Mouse (Mus musculus): ENCODE data around the gene Acsf2. TPM values are rescaled to one million over a fixed set of nuclear protein-coding genes. Genes with fewer than 3 reads are reported as not detected.

Gene Acsf2
- total and polyA plus RNA-seq, 3 experiments: 4.5 to 25.7 (median 7.5) TPM

- TF ChIP-seq IRF4 (IDR thresholded peaks at IDR 0.05; ENCODE audit: low read depth, low read length) (0 out of 2 replicates have a peak, but pooled peaks have one; percentile 19), TBP (conservative IDR thresholded peaks at IDR 0.05; ENCODE audit: low read depth, low read length) (no peak), USF2 (conservative IDR thresholded peaks at IDR 0.05; ENCODE audit: low read depth, low read length) (no peak), ZNF384 (IDR thresholded peaks at IDR 0.05; ENCODE audit: low read depth, low read length) (0 out of 2 replicates have a peak, but pooled peaks have one; percentile 9), SMC3 (IDR thresholded peaks at IDR 0.05; ENCODE audit: low read depth, low read length) (no peak), GABPA (IDR thresholded peaks at IDR 0.05; ENCODE audit: insufficient replicate concordance, low read depth, low read length) (no peak), UBTF (IDR thresholded peaks at IDR 0.05; ENCODE audit: low read depth, low read length) (no peak), MXI1 (IDR thresholded peaks at IDR 0.05; ENCODE audit: low read depth, low read length) (no peak; the same call in none of the 2 replicates), EP300 (IDR thresholded peaks at IDR 0.05; ENCODE audit: low read length) (no peak), CTCF (conservative IDR thresholded peaks at IDR 0.05 in 1 of 2, IDR thresholded peaks at IDR 0.05 in 1 of 2; ENCODE audit: low read depth in 2 of 2, low read length in 2 of 2) (no peak), MAX (IDR thresholded peaks at IDR 0.05; ENCODE audit: low read length) (peak; percentile 73), MAFK (IDR thresholded peaks at IDR 0.05; ENCODE audit: insufficient replicate concordance, low read length) (no peak), ZC3H11A (IDR thresholded peaks at IDR 0.05; ENCODE audit: low read depth, low read length) (no peak)
These were observed 28.7 kb upstream of the Acsf2 start (continued) for GRCm38 (mm10) chr11:94630199-94631011.

- H3K4me3 ChIP-seq (replicated peaks in 1 of 3; ENCODE audit: low read depth in 2 of 3, low read length in 2 of 3, poor library complexity in 1 of 3): peak overlapping the region; percentile 65 to 93 (median 89)
- TF ChIP-seq ELF1 (IDR thresholded peaks at IDR 0.05; ENCODE audit: low read depth, low read length): no peak
- no peak for TF ChIP-seq CHD1 (IDR thresholded peaks at IDR 0.05; ENCODE audit: low read depth, low read length)
- TF ChIP-seq SIN3A (IDR thresholded peaks at IDR 0.05; ENCODE audit: low read length): peak; percentile 28
- peak overlapping the region; percentile 92 for H3K9ac ChIP-seq (ENCODE audit: insufficient read depth, low read depth)
- H3K9me3 ChIP-seq (replicated peaks; ENCODE audit: low read length): no peaks in the 10 kb centered on the region
- peak overlapping the region; percentile 53 for H3K27ac ChIP-seq (ENCODE audit: insufficient read depth, low read depth)
- peak overlapping the region; percentile 89 for H3K4me2 ChIP-seq (ENCODE audit: insufficient read depth, low read depth, poor library complexity, severe bottlenecking)
- in situ Hi-C loops (cut with MboI; ENCODE audit: low pct_ligation_motif_present, low pct_unique_long_range_greater_than_20kb, low sequenced_read_pairs): no loop called here
- no peaks in the 10 kb centered on the region for H3K27me3 ChIP-seq (replicated peaks)
- dilution Hi-C loops (cut with MboI; ENCODE audit: extremely low pct_ligation_motif_present, extremely low pct_unique_long_range_greater_than_20kb, low sequenced_read_pairs): no loop called here
- peaks cover 27 to 39% of the 10 kb centered on the region in 2 experiments for H3K36me3 ChIP-seq (replicated peaks in 1 of 2; ENCODE audit: control insufficient read depth in 1 of 2, insufficient read depth in 1 of 2, low read length in 1 of 2)
- DNase-seq (ENCODE audit: extremely low read depth): no peak
- H3K79me2 ChIP-seq (replicated peaks; ENCODE audit: control insufficient read depth, extremely low read depth, insufficient read depth, poor library complexity, severe bottlenecking): peaks cover 47% of the 10 kb centered on the region
- H3K4me1 ChIP-seq (ENCODE audit: control insufficient read depth in 1 of 2, insufficient read depth in 2 of 2): peaks cover 2 to 29% of the 10 kb centered on the region in 2 experiments; a peak in 2 of 4 replicates
These were observed 28.2 kb upstream of the Acsf2 start for GRCm38 (mm10) chr11:94629884-94630198.

- Histone ChIP-seq H3K4me3 (replicated peaks in 1 of 3; ENCODE audit: low read depth in 2 of 3, low read length in 2 of 3, poor library complexity in 1 of 3) (peak within 1 kb of the TSS; percentile 65 to 93 (median 89)), H3K79me2 (replicated peaks; ENCODE audit: control insufficient read depth, extremely low read depth, insufficient read depth, poor library complexity, severe bottlenecking) (peaks cover 42% of the 10 kb centered on the region), H3K4me2 (ENCODE audit: insufficient read depth, low read depth, poor library complexity, severe bottlenecking) (peak within 1 kb of the TSS; percentile 90), H3K36me3 (replicated peaks in 1 of 2; ENCODE audit: control insufficient read depth in 1 of 2, insufficient read depth in 1 of 2, low read length in 1 of 2) (peaks cover 22 to 34% of the 10 kb centered on the region in 2 experiments), H3K9me3 (replicated peaks; ENCODE audit: low read length) (no peaks in the 10 kb centered on the region), H3K9ac (ENCODE audit: insufficient read depth, low read depth) (peak within 1 kb of the TSS; percentile 93), H3K27me3 (replicated peaks) (no peaks in the 10 kb centered on the region), H3K4me1 (ENCODE audit: control insufficient read depth in 1 of 2, insufficient read depth in 2 of 2) (peaks cover 2 to 29% of the 10 kb centered on the region in 2 experiments; a peak in 2 of 4 replicates), H3K27ac (ENCODE audit: insufficient read depth, low read depth) (peak within 1 kb of the TSS; percentile 53)
- dilution Hi-C loops (cut with MboI; ENCODE audit: extremely low pct_ligation_motif_present, extremely low pct_unique_long_range_greater_than_20kb, low sequenced_read_pairs) (no loop called here), in situ Hi-C loops (cut with MboI; ENCODE audit: low pct_ligation_motif_present, low pct_unique_long_range_greater_than_20kb, low sequenced_read_pairs) (no loop called here)
- DNase-seq (ENCODE audit: extremely low read depth): peak; percentile 93
- TF ChIP-seq UBTF (IDR thresholded peaks at IDR 0.05; ENCODE audit: low read depth, low read length) (no peak; the same call in 1 of the 2 replicates), CHD2 (IDR thresholded peaks at IDR 0.05; ENCODE audit: low read length) (peak; percentile 57; the same call in 1 of the 2 replicates), MYC (IDR thresholded peaks at IDR 0.05; ENCODE audit: low read depth, low read length) (no peak; the same call in 1 of the 2 replicates), CHD1 (IDR thresholded peaks at IDR 0.05; ENCODE audit: low read depth, low read length) (no peak), ZKSCAN1 (IDR thresholded peaks at IDR 0.05; ENCODE audit: borderline replicate concordance, low read depth, low read length) (no peak), JUND (conservative IDR thresholded peaks at IDR 0.05; ENCODE audit: low read depth, low read length) (no peak), IRF4 (IDR thresholded peaks at IDR 0.05; ENCODE audit: low read depth, low read length) (peak; percentile 85), MAFK (IDR thresholded peaks at IDR 0.05; ENCODE audit: insufficient replicate concordance, low read length) (0 out of 2 replicates have a peak, but pooled peaks have one; percentile 16), MEF2A (IDR thresholded peaks at IDR 0.05; ENCODE audit: borderline replicate concordance, low read depth, low read length) (peak; percentile 90), ZNF384 (IDR thresholded peaks at IDR 0.05; ENCODE audit: low read depth, low read length) (no peak; the same call in 1 of the 2 replicates), NELFE (IDR thresholded peaks at IDR 0.05; ENCODE audit: low read depth, low read length) (peak; percentile 93), USF2 (conservative IDR thresholded peaks at IDR 0.05; ENCODE audit: low read depth, low read length) (no peak), KAT2A (IDR thresholded peaks at IDR 0.05; ENCODE audit: insufficient replicate concordance, low read length) (peak; percentile 93; the same call in 1 of the 2 replicates), CTCF (conservative IDR thresholded peaks at IDR 0.05 in 1 of 2, IDR thresholded peaks at IDR 0.05 in 1 of 2; ENCODE audit: low read depth in 2 of 2, low read length in 2 of 2) (peak; percentile 84 to 99), POLR2A (IDR thresholded peaks at IDR 0.05; ENCODE audit: low read depth, low read length) (peak; percentile 91), SMC3 (IDR thresholded peaks at IDR 0.05; ENCODE audit: low read depth, low read length) (peak; percentile 57), RAD21 (IDR thresholded peaks at IDR 0.05; ENCODE audit: low read depth, low read length) (peak; percentile 25), ELF1 (IDR thresholded peaks at IDR 0.05; ENCODE audit: low read depth, low read length) (peak; percentile 99)
These were observed 27.7 kb upstream of the Acsf2 start, which contains the start of gene Lrrc59 for GRCm38 (mm10) chr11:94629199-94629883. TSS of gene Lrrc59 (plus strand) at chr11:94629767.
